Mouse (Mus musculus) midbrain, embryonic 12.5 days (tissue): ENCODE results near the gene Rbmx. TPM values are rescaled to one million over a fixed set of nuclear protein-coding genes. Genes with fewer than 3 reads are reported as not detected.

Experiments used
- ATAC-seq: fragments of 200-750 bp; cut with Nextera tagmentation; 2 replicates; pipeline ENCODE4 v1.8.0; 2017; ENCODE audit warnings: low read depth, moderate TSS enrichment, moderate library complexity; ENCODE audit not compliant: low FRiP score
- H3K27ac ChIP-seq: fragments of 300-500 bp; sonication (generic); replicated peaks from 2 replicates; pipeline ENCODE4 v1.5.1; 2016; ENCODE audit warnings: mild to moderate bottlenecking
- H3K27me3 ChIP-seq: fragments of 300-500 bp; sonication (generic); 2 replicates; pipeline ENCODE4 v1.6.1; 2016; ENCODE audit warnings: mild to moderate bottlenecking
- H3K36me3 ChIP-seq: fragments of 300-500 bp; sonication (generic); 2 replicates; pipeline ENCODE4 v1.6.1; 2016
- H3K4me1 ChIP-seq: fragments of 300-500 bp; sonication (generic); 2 replicates; pipeline ENCODE4 v1.6.1; 2016
- H3K4me2 ChIP-seq: fragments of 300-500 bp; sonication (generic); replicated peaks from 2 replicates; pipeline ENCODE4 v1.6.1; 2016; ENCODE audit warnings: mild to moderate bottlenecking, moderate library complexity
- H3K4me3 ChIP-seq: fragments of 300-500 bp; sonication (generic); 2 replicates; pipeline ENCODE4 v1.5.1; 2016; ENCODE audit warnings: mild to moderate bottlenecking
- H3K9ac ChIP-seq: fragments of 300-500 bp; sonication (generic); replicated peaks from 2 replicates; pipeline ENCODE4 v1.6.1; 2016; ENCODE audit warnings: mild to moderate bottlenecking, moderate library complexity
- H3K9me3 ChIP-seq: fragments of 300-500 bp; sonication (generic); 2 replicates; pipeline ENCODE4 v1.6.1; 2016; ENCODE audit warnings: mild to moderate bottlenecking
- WGBS: fragments of 180-500 bp; shearing (Covaris S2); methylation state at CpG from one replicate; pipeline ENCODE4 v1.1.7; 2016; 5-methylcytosine and 5-hydroxymethylcytosine counted together
- polyA plus RNA-seq: library from polyadenylated mRNA; unstranded; fragments of >200 nt; fragmentation: Nextera tagmentation; extraction: Ambion mirVana; gene quantifications from 2 replicates; pipeline ENCODE4 v1.2.1, GENCODE M21; 2016

Gene Rbmx
- polyA plus RNA-seq, 1 experiment from 2014 or later, result 268 TPM

DNA sequence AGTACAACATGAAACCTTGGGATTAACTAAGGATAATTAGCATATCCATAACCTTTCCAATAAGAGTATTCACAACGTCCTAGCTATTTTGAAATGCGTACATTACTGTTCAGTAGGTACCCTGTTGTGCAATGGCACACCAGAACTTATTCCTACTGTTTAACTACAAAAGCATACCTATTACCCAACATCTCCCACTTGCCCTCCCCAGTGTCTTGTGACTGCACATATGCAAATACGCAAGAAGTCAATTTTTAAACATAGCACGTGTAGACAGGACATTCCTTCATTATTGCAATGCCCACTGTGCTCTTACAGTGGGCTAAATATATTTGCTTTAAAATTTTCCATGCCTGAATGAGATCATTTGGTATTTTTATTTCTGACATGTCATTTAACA lies 19.9 kb downstream of the Rbmx start:
- peaks cover 15% of the 10 kb centered on the region; the same call in 1 of the 2 replicates for H3K36me3 ChIP-seq
- 84% methylated on average over 4 of the region's 4 CpGs for WGBS
- H3K4me3 ChIP-seq, result no peak overlapping the region
- no peak overlapping the region for H3K27ac ChIP-seq
- no peaks in the 10 kb centered on the region for H3K4me1 ChIP-seq
- H3K9ac ChIP-seq, result no peak overlapping the region
- H3K9me3 ChIP-seq, result no peaks in the 10 kb centered on the region
- no peaks in the 10 kb centered on the region for H3K27me3 ChIP-seq
- H3K4me2 ChIP-seq, result no peak overlapping the region
- no peak for ATAC-seq

DNA sequence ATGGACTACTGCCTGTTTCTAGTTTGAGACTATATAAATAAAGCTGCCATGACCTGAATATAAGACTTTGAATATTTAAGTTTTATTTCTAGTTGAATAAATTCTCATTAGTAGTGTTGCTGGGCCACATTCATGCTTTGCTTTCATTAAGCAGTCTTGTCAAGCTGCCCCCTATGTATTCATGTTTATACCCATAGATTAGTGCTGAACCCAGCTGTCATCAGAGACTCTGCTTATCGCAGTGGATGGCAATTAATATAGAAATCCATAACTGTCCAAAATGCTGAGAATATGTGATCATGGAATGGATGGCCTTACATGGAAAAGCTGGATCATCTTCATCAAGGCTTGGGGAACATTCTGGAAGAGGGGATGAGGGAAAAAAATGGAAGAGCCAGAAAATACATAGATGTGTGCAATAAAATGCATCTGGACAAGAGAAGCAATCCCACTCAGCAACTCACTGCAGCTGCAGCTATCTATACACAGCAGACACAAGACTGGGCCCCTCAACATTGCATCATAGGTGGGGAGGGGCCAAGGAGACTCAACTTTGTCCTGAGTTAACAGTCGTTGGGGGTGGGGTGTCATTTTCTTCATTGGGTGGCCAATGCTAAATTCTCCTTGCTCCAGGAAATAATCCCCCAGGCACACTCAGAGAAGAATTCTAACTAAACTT lies 27.8 kb downstream of the Rbmx start:
- no peak overlapping the region for H3K27ac ChIP-seq
- H3K4me3 ChIP-seq, result no peak overlapping the region
- 74% methylated on average over 2 of the region's 2 CpGs for WGBS
- no peak for ATAC-seq
- no peaks in the 10 kb centered on the region for H3K36me3 ChIP-seq
- no peaks in the 10 kb centered on the region for H3K9me3 ChIP-seq
- no peak overlapping the region for H3K9ac ChIP-seq
- H3K4me1 ChIP-seq, result no peaks in the 10 kb centered on the region
- H3K4me2 ChIP-seq, result no peak overlapping the region
- H3K27me3 ChIP-seq, result no peaks in the 10 kb centered on the region

DNA sequence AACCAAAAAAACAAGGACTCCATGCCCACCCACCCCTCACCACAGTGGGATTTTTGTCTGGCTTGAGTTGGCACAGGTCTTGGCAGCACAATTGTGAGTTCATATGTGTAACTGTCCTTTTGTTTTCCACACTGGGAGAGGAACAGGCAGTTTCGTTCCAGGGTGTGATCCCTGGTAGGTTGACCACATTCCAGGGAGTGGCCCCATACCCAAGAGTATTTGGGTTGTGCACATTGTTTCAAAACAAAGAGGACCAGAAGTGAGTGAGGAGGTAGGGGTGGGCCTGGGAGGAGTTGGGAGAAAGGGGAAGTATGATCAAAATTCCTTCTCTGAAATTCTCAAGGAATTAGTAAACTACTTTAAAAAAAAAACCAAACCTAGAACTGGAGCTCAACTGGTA lies 33.5 kb downstream of the Rbmx start:
- no peak overlapping the region for H3K9ac ChIP-seq
- no peaks in the 10 kb centered on the region for H3K9me3 ChIP-seq
- H3K36me3 ChIP-seq, result no peaks in the 10 kb centered on the region
- WGBS, result 71% methylated on average over 1 of the region's 1 CpGs
- no peak overlapping the region for H3K4me2 ChIP-seq
- H3K4me1 ChIP-seq, result no peaks in the 10 kb centered on the region
- no peaks in the 10 kb centered on the region for H3K27me3 ChIP-seq
- no peak overlapping the region for H3K27ac ChIP-seq
- H3K4me3 ChIP-seq, result no peak overlapping the region
- no peak for ATAC-seq

DNA sequence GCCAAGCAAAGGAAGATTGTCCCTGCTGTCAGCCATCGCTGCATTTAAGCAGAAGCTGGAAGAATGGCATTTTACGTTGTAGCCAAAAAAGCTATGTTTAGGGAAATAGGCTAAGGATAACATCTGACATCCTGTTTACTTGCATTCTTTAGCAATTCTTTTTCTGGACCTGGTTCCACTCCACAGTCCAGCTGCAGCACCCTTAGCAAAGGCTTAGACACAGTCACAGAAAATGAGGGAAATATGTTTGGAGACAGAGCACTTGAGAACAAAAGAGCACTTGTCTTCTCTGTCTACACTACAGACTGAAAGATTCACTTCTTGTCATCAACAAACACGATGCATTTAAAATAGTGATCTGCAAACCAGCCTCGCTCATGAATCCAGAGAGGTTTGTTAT lies 53.6 kb downstream of the Rbmx start:
- Histone ChIP-seq H3K27ac (no peak overlapping the region), H3K4me1 (no peaks in the 10 kb centered on the region), H3K36me3 (no peaks in the 10 kb centered on the region), H3K9ac (no peak overlapping the region), H3K9me3 (no peaks in the 10 kb centered on the region), H3K4me2 (no peak overlapping the region), H3K4me3 (no peak overlapping the region), H3K27me3 (no peaks in the 10 kb centered on the region)
- 79% methylated on average over 4 of the region's 4 CpGs for WGBS
- ATAC-seq, result no peak

GRCm38 (mm10) chrX:57338371-57339211 lies 54.2 kb downstream of the Rbmx start, which contains the start of gene Arhgef6:
TSS of gene Arhgef6 (minus strand) at chrX:57338729.
- no peak within 1 kb of the TSS for H3K27ac ChIP-seq
- no peaks in the 10 kb centered on the region for H3K4me1 ChIP-seq
- H3K4me3 ChIP-seq, result no peak within 1 kb of the TSS
- H3K27me3 ChIP-seq, result no peaks in the 10 kb centered on the region
- WGBS, result 74% methylated on average over 18 of the region's 18 CpGs
- ATAC-seq, result no peak
- no peaks in the 10 kb centered on the region for H3K9me3 ChIP-seq
- no peak within 1 kb of the TSS for H3K9ac ChIP-seq
- H3K36me3 ChIP-seq, result no peaks in the 10 kb centered on the region
- no peak within 1 kb of the TSS for H3K4me2 ChIP-seq

- no peak for ATAC-seq
Measured at GRCm38 (mm10) chrX:57337582-57337981, 55.3 kb downstream of the Rbmx start.

GRCm38 (mm10) chrX:57336958-57337357 lies 55.9 kb downstream of the Rbmx start:
- H3K4me1 ChIP-seq, result no peaks in the 10 kb centered on the region
- H3K36me3 ChIP-seq, result no peaks in the 10 kb centered on the region
- H3K27ac ChIP-seq, result no peak overlapping the region
- no peak overlapping the region for H3K4me3 ChIP-seq
- H3K27me3 ChIP-seq, result no peaks in the 10 kb centered on the region
- ATAC-seq, result no peak
- H3K9ac ChIP-seq, result no peak overlapping the region
- 85% methylated on average over 9 of the region's 9 CpGs for WGBS
- H3K4me2 ChIP-seq, result no peak overlapping the region
- no peaks in the 10 kb centered on the region for H3K9me3 ChIP-seq

More at GRCm38 (mm10) chrX:57337582-57337981, 55.3 kb downstream of the Rbmx start:
- Histone ChIP-seq H3K4me3 (no peak overlapping the region), H3K27ac (no peak overlapping the region), H3K27me3 (no peaks in the 10 kb centered on the region), H3K9me3 (no peaks in the 10 kb centered on the region), H3K36me3 (no peaks in the 10 kb centered on the region), H3K9ac (no peak overlapping the region), H3K4me2 (no peak overlapping the region), H3K4me1 (no peaks in the 10 kb centered on the region)

DNA sequence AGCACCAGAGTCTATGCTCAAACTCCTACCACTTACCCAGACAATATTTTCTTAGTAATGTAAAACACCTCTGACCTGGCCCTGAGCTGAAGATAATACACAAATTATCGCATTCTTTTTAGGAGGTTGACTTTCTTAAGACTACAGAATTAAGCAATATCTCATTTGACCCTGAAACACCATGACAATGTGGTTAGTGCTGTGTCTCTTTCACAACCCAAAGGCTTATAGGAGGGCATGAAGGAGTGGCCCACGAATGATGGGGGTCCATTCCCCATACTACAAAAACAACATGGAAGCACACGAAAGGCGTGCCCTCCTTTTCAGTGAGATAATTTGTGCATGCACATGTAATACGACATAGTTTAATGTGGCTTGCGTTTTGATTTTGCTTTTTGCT lies 57.5 kb downstream of the Rbmx start:
- H3K4me1 ChIP-seq, result no peaks in the 10 kb centered on the region
- H3K4me3 ChIP-seq, result no peak overlapping the region
- H3K4me2 ChIP-seq, result no peak overlapping the region
- no peak overlapping the region for H3K27ac ChIP-seq
- 90% methylated on average over 6 of the region's 6 CpGs for WGBS
- H3K9me3 ChIP-seq, result no peaks in the 10 kb centered on the region
- H3K27me3 ChIP-seq, result no peaks in the 10 kb centered on the region
- ATAC-seq, result no peak
- H3K36me3 ChIP-seq, result no peaks in the 10 kb centered on the region
- H3K9ac ChIP-seq, result no peak overlapping the region

Other genes starting within 250 kb of the Rbmx start
- not detected in 2 replicates for gene Cd40lg, start 180.9 kb downstream of the Rbmx start, polyA plus RNA-seq
- gene Arhgef6, start 54.3 kb downstream of the Rbmx start, polyA plus RNA-seq, result 6.6 and 7.5 TPM in 2 replicates
- not detected in 2 replicates for gene Gm364, start 16.1 kb upstream of the Rbmx start, polyA plus RNA-seq
- 0.08 TPM in 1 of 2 replicates, not detected in the other for gene Gpr101, start 110.7 kb upstream of the Rbmx start, polyA plus RNA-seq